Mouse (Mus musculus) small intestine, adult 2 months (tissue): Measurements from ENCODE around the gene Appl1. TPM values are rescaled to one million over a fixed set of nuclear protein-coding genes. Genes with fewer than 3 reads are reported as not detected.
"Not testable (repeated sequence)": the region's sequence is repeated elsewhere in the genome, so short reads cannot be mapped to it uniquely, and the experiment has no call there.

Experiments
- H3K27ac ChIP-seq: fragments of 200-500 bp; 2 replicates; pipeline ENCODE4 v1.5.1; 2012; ENCODE audit warnings: low read depth, low read length, control low read depth, inconsistent platforms; ENCODE audit not compliant: insufficient read depth
- H3K27me3 ChIP-seq: fragments of 200-500 bp; 2 replicates; pipeline ENCODE4 v1.6.1; 2012; ENCODE audit warnings: mild to moderate bottlenecking, moderate library complexity, low read length, inconsistent platforms; ENCODE audit not compliant: control insufficient read depth, insufficient read depth
- H3K36me3 ChIP-seq: fragments of 200-500 bp; 2 replicates; pipeline ENCODE4 v1.6.1; 2012; ENCODE audit warnings: mild to moderate bottlenecking, low read length, control low read depth, inconsistent platforms; ENCODE audit not compliant: control insufficient read depth, insufficient read depth
- H3K4me1 ChIP-seq: fragments of 200-500 bp; 2 replicates; pipeline ENCODE4 v1.6.1; 2012; ENCODE audit warnings: low read length, inconsistent platforms, mixed read lengths; ENCODE audit not compliant: control insufficient read depth, insufficient read depth, insufficient read length
- H3K4me3 ChIP-seq: fragments of 200-500 bp; 2 replicates; pipeline ENCODE4 v1.5.1; 2012; ENCODE audit warnings: low read depth, mild to moderate bottlenecking, control low read depth, inconsistent platforms, low read length, moderate library complexity
- CTCF ChIP-seq: fragments of 200-500 bp; IDR thresholded peaks from 2 replicates; pipeline ENCODE4 v1.5.1; 2012; ENCODE audit warnings: low read depth, mild to moderate bottlenecking, control low read depth, inconsistent platforms, low read length, moderate library complexity, mixed read lengths; ENCODE audit not compliant: insufficient replicate concordance, insufficient read length; ENCODE audit errors: extremely low read depth
- POLR2A ChIP-seq: fragments of 200-500 bp; IDR thresholded peaks from 2 replicates; pipeline ENCODE4 v1.6.1; 2012; ENCODE audit warnings: low read depth, mild to moderate bottlenecking, control low read depth, inconsistent platforms, low read length, moderate library complexity
- WGBS: fragments of 180-500 bp; shearing (Covaris S2); methylation state at CpG from one replicate; pipeline ENCODE4 v1.1.7; 2018; 5-methylcytosine and 5-hydroxymethylcytosine counted together
- polyA plus RNA-seq: library from polyadenylated mRNA; depleted of rRNA; stranded (reverse); fragments of >200 nt; gene quantifications from 2 replicates; pipeline ENCODE4 v1.2.3, GENCODE M21; 2012

Gene Appl1
- polyA plus RNA-seq, 1 experiment, result 1.3 TPM

- Histone ChIP-seq H3K4me1 (no peaks in the 10 kb centered on the region), H3K4me3 (no peak overlapping the region), H3K36me3 (peaks cover 2% of the 10 kb centered on the region; the same call in 1 of the 2 replicates), H3K27ac (no peak overlapping the region), H3K27me3 (no peaks in the 10 kb centered on the region)
- TF ChIP-seq CTCF (no peak), POLR2A (no peak)
- 79% methylated on average over 9 of the region's 9 CpGs for WGBS
Measured at GRCm38 (mm10) chr14:26913681-26914268, 57.3 kb downstream of the Appl1 start.

- Histone ChIP-seq H3K4me1 (no peaks in the 10 kb centered on the region), H3K36me3 (no peaks in the 10 kb centered on the region), H3K27ac (no peak overlapping the region), H3K27me3 (no peaks in the 10 kb centered on the region), H3K4me3 (no peak overlapping the region)
- 86% methylated on average over 13 of the region's 13 CpGs for WGBS
- TF ChIP-seq CTCF (no peak), POLR2A (no peak)
Measured at GRCm38 (mm10) chr14:26911826-26912225, 59.2 kb downstream of the Appl1 start.

- Histone ChIP-seq H3K36me3 (no peaks in the 10 kb centered on the region), H3K4me3 (no peak overlapping the region), H3K27ac (no peak overlapping the region), H3K27me3 (no peaks in the 10 kb centered on the region), H3K4me1 (no peaks in the 10 kb centered on the region)
- 45% methylated on average over 6 of the region's 6 CpGs for WGBS
- TF ChIP-seq CTCF (no peak), POLR2A (no peak)
Measured at GRCm38 (mm10) chr14:26911201-26911600, 59.8 kb downstream of the Appl1 start.

GRCm38 (mm10) chr14:26910461-26910860, 60.6 kb downstream of the Appl1 start:
- H3K36me3 ChIP-seq, H3K4me1 ChIP-seq, H3K4me3 ChIP-seq, H3K27me3 ChIP-seq, H3K27ac ChIP-seq: not testable (repeated sequence)
- WGBS, result 61% methylated on average over 9 of the region's 9 CpGs

- no peak overlapping the region for H3K4me3 ChIP-seq
- 73% methylated on average over 4 of the region's 4 CpGs for WGBS
- no peaks in the 10 kb centered on the region for H3K27me3 ChIP-seq
- no peaks in the 10 kb centered on the region for H3K4me1 ChIP-seq
- no peak overlapping the region for H3K27ac ChIP-seq
- no peak for TF ChIP-seq CTCF
- TF ChIP-seq POLR2A, result no peak
- no peaks in the 10 kb centered on the region for H3K36me3 ChIP-seq
Measured at GRCm38 (mm10) chr14:26907401-26907800, 63.6 kb downstream of the Appl1 start.

- Histone ChIP-seq H3K4me1 (no peaks in the 10 kb centered on the region), H3K4me3 (no peak overlapping the region), H3K36me3 (no peaks in the 10 kb centered on the region), H3K27ac (no peak overlapping the region), H3K27me3 (no peaks in the 10 kb centered on the region)
- 76% methylated on average over 12 of the region's 12 CpGs for WGBS
- TF ChIP-seq CTCF (no peak), POLR2A (no peak)
Measured at GRCm38 (mm10) chr14:26900893-26901292, 70.1 kb downstream of the Appl1 start.

- no peaks in the 10 kb centered on the region for H3K27me3 ChIP-seq
- no peak overlapping the region for H3K27ac ChIP-seq
- TF ChIP-seq CTCF (no peak), POLR2A (no peak)
- WGBS, result 76% methylated on average over 2 of the region's 2 CpGs
- no peak overlapping the region for H3K4me3 ChIP-seq
- no peaks in the 10 kb centered on the region for H3K4me1 ChIP-seq
- H3K36me3 ChIP-seq, result no peaks in the 10 kb centered on the region
Measured at GRCm38 (mm10) chr14:26899490-26899889, 71.5 kb downstream of the Appl1 start.

- no peak for TF ChIP-seq CTCF
- no peak for TF ChIP-seq POLR2A
- H3K36me3 ChIP-seq, result no peaks in the 10 kb centered on the region
- H3K4me1 ChIP-seq, result no peaks in the 10 kb centered on the region
- 92% methylated on average over 4 of the region's 4 CpGs for WGBS
- H3K4me3 ChIP-seq, result no peak within 1 kb of the TSS
- no peak within 1 kb of the TSS for H3K27ac ChIP-seq
- no peaks in the 10 kb centered on the region for H3K27me3 ChIP-seq
Measured at GRCm38 (mm10) chr14:26894392-26894791, 76.6 kb downstream of the Appl1 start, which contains the start of gene Asb14. Gene Asb14 (plus strand): TSS chr14:26894557.
